Mouse (Mus musculus) naive thymus-derived CD4-positive, alpha-beta T cell, adult 2 months (primary cell): ENCODE measurements around the gene Afmid.
A peak's percentile ranks its signal among the peaks of the same experiment; 100 is the strongest.
"Not testable (repeated sequence)": the region's sequence is repeated elsewhere in the genome, so short reads cannot be mapped to it uniquely, and the experiment has no call there.

Experiments
- DNase-seq: peaks from one replicate; pipeline ENCODE4 v3.0.0-alpha.2; 2011; ENCODE audit warnings: low read depth

Afmid gene

DNA sequence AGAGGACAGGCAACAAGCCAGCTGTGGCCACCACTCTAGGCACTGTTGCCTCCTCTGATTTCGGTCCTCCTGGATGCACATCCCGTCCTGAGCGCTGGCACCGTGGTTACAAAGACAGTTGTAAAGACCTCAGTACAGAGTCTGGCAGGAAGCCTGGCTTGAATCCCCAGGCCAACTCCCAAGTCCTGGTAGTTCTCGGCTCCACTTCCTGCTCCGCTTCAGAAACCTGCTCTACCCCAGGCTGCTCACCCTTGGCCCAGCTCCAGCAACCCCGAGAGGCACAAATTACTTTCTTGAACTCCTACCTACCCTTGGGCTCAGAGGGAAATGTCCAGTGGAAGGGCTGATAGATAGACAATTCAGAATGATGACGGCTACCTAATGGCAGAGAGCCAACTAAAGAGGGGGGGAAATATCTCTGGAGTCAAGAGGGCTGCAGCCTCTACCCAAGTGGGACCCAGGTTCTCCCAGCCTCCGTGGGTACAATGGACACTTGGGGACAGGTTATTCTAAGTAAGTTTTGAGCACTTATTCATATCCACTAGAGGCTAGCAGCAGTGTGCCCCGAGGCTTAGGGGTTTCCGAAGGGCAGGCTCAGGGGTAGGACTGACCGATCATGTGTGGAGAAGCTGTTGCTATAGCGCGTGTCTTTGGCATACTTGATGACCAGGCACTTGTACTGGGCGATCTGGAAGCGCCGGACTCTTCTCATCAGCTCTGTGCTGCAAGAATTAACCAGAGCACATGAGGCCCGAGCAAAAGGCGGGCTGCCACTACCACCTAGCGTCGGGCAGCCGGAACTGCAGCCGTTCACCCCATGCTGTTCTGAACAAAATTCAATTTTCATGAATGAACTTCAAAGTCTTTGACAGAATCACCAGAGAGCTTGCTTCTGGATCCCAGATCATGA, 1.4 kb upstream of the Afmid start:
- DNase-seq = peak; percentile 90

DNA sequence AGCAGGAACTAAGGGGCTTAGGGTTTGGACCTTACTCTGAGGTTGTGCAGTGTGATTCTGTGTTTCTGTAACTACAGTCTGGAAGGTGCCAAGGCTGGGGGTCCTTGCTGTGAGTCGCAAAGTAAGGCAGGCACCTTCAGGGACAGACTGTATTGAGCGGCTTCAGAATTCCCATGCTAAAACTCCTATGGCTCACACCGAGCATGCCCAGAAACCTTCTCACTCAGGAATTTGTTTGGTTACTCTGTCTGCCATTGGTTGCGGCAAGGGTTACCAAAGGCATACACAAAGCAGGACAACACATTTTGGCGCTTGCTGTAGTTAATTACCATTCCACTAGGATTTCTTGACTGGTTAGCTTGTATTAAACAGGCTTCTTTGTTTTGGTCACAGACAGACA, 440 bp downstream of the Afmid start:
- DNase-seq = peak; percentile 17

- peak; percentile 29 for DNase-seq
Observed at GRCm38 (mm10) chr11:117826916-117827315, 1.2 kb downstream of the Afmid start.

DNA sequence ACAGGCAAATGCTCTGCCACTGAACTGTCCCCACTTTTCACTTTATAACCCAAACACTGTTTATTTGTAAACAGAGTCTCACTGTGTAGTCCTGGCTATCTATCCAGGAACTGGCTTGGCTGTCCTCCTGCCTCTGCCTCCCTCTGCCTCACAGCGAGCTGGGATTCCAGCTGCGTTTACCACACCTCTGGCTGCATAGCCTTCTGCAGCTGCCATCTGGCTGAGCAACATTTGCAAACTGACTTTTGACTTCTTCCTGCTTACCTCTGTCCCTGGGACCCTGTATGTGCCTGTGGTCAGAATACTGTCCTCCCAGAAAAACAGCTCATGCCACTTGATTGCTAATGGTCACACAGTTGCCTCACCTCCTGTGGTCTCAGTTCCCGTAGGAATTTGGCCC, 1.7 kb downstream of the Afmid start:
- DNase-seq = peak; percentile 29

DNA sequence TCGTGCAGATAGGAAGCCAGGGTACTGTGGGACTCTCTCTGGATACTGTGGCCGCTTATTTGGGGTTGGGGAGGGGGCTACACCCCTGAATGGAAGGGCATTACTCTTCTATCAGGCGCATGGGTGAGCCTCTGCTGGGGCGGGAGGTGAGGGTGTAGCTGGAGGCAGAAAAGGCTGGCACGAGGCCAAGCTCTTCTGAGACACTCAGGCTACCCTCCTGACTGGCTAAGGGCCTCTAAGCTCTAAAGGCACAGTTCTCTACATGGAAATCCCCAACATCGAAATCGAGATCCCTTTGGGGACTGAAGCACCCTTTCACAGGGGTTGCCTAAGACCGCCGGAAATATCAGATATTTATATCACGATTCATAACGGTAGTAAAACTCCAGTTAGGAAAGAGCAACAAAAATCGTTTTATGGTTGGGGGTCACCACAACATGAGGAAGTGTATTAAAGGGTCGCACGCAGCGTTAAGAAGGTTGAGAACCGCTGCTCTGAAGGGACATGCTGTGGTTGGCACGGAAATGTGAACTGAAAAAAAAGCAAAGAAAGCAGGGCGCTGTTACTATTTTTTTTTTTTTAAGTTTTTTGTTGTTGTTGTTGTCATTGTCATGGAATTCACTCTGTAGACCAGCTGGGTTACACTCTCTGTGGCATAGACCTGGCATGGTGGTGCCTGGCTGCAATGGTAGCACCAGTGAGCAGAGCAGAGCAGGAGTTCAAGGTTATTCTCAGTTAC, 2.6 kb downstream of the Afmid start:
- DNase-seq = peak; percentile 88

- DNase-seq = no peak
Observed at GRCm38 (mm10) chr11:117828888-117829604, 3.3 kb downstream of the Afmid start.

DNA sequence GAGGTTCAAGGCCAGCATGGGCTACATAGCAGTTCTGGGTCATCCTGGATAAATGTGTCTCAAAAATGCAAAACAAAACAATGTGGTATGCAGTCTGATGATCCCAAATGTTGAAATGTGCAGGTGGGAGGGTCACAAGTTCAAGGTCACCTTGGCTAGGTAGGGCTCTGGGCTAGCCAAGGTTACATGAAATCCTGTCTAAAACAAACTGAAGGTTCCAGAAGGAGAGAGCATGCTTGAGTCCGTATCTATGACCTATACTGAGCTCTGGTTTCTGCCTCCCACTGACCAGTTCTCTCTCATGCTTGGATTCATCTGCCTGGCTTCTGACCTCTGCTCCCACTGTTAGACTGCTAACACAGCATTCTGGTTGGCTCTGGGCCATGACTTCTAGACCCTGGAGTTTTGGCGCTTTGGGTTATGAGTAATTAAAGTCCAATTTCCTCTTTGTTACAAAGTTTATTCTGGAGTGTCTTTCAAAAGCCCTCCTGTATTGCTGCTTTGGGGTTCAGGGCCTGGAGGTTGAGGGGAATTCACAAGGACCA, 4.0 kb downstream of the Afmid start:
- DNase-seq = no peak

- no peak for DNase-seq
Observed at GRCm38 (mm10) chr11:117830401-117830800, 4.7 kb downstream of the Afmid start.

- DNase-seq = peak; percentile 97
Observed at GRCm38 (mm10) chr11:117832086-117832969, 6.6 kb downstream of the Afmid start.

DNA sequence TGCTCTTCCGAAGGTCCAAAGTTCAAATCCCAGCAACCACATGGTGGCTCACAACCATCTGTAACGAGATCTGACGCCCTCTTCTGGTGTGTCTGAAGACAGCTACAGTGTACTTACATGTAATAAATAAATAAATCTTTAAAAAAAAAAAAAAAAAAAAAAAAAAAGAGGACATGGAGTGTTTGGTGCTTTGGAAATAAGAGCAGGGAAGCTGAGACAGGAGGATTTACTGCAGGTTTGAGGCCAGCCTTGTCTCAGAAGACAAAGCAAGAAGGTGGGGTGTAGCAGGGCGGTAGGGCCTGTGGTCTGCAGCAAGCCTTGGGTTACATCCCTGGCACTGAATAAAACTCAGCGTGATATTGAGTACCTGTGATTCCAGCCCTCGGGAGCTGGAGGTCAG, 7.8 kb downstream of the Afmid start:
- not testable (repeated sequence) for DNase-seq

DNA sequence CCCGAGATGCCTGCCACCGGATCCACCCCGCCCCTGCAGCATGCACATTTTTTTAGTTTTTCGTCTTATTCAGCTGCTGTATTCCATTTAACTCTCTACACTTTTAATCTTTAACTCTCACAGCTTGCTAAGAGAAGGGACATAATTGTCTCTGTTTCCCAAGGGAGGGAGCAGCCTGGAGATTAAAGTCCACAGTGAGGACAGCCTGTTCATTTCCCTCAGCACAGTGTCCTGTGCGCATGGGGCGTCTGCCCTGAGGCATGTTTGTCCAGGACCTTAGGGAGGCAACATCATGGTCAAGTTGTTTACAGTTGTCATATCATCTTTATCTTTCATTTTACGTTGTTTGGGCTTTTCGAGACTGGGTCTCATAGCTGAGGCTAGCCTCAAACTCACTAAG, 8.4 kb downstream of the Afmid start:
- no peak for DNase-seq

DNA sequence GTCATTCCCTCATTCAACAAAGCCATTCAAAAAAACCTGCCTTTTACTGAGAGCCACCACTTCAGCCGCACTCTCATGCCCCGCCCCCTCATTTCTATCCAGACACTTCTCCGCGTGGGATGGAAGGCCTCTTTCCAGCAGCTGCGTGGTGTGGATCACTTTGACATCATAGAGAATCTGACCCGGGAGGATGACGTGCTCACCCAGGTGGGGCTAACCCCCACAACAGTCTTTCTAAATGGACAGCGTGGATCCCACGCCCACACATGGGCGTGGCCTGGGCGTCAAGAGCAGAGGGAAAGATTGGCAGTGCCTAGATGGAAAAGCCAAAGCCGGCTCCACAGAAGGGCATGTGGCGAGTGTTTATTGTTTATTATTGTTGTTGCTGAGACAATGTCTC, 10.6 kb downstream of the Afmid start:
- DNase-seq = no peak

GRCm38 (mm10) chr11:117838572-117838971, 12.8 kb downstream of the Afmid start:
- DNase-seq = no peak

GRCm38 (mm10) chr11:117839021-117839420, 13.3 kb downstream of the Afmid start:
- no peak for DNase-seq

DNA sequence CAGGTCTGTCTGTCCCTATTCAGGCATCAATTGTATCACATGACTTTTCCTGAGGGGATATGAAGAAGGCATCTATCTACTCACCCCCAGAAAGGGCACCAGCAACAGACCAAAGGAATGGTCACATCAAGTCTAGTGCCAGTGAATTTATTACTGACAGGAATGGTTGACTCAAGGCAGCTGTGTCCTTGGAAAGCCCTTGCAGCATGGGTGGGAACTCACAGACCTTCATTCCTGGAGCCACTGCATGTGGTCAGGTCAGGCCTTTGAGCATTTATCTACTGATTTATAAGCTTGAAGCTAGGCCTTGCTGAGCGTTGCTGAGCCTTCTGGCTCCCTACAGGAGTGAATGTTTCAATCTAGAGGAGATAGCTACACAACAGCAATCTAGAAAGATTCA, 15.2 kb downstream of the Afmid start:
- no peak for DNase-seq

DNA sequence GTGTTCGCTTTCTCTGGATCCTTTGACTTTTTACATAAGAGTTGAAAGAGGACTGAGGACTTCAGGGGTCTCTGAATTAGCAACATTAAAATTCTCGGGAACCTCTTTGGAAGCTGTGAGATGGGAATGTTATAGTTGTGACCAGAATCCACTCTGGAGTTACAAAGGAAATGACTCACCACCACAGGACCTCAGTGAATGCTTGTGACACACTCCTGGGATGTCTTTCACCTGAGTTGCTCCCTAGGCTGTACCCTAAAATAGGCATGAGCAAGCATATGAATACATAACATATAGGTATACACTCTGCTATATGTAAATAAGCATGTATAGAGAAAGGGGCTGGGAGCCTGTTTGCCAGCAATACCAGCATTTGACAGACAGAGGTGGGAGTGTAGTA, 17.7 kb downstream of the Afmid start:
- no peak for DNase-seq

- no peak for DNase-seq
Observed at GRCm38 (mm10) chr11:117844997-117845396, 19.3 kb downstream of the Afmid start.

GRCm38 (mm10) chr11:117845651-117846050, 19.9 kb downstream of the Afmid start:
- DNase-seq = no peak

DNA sequence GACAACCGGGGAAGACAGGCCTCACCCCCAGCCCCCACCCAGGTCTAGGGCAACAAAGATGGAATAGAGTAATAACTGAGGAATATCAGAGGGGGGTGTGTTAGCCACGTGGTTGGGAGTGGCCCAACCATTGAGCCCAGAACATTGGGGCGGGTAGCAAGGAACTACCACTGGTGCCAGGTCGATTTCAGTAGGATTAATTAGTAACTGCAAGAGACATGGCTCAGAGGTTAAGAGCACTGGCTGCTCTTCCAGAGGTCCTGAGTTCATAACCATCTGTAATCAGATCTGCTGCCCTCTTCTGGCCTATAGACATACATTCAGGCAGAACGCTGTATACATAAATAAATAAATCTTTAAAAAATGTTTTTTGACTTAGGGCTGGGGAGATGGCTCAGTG, 20.9 kb downstream of the Afmid start:
- no peak for DNase-seq

DNA sequence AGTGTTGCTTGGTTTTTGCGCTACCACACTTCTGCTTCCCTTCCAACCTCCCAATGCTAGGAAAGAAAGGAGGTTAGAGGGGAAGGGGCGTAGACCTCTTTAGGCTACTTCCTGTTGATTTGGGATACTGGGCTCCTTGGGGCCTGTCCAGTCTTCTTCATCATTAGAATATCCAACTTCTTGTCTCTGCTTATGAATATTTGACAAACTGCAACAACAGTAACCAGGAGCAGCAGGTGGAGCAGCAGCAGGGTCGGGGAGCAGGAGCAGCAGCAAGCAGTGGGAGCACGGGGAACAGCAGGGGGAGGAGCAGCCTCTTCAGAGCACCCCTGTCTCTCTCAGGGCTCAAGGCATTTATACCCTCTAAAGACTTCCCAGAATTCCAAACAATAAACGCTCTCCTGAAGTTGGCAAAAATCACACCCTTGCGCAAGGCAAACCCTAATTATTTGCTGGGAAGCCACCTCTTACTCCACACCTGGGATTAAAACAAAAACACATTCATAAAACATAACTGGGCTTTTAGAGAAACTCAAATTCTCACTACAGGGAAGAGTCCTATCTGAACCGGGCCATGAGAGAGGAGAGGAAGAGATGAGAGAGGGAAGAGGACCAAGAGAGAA, 22.0 kb downstream of the Afmid start:
- DNase-seq = no peak
